Mouse (Mus musculus) CH12.LX (cell line): ENCODE measurements at regions not wholly inside any gene's neighbourhood (a gene's known extent, or its start where the extent isn't known, plus 50 kb on each side); places are given as distances from the start of the nearest gene placed in this dataset.

Experiments used
- DNase-seq: peaks from one replicate; pipeline ENCODE4 v3.0.0-alpha.2; 2013; ENCODE audit errors: extremely low read depth
- H3K27ac ChIP-seq: 2 replicates; pipeline ENCODE4 v1.5.1; 2012; ENCODE audit warnings: low read depth, mild to moderate bottlenecking, control low read depth, moderate library complexity; ENCODE audit not compliant: insufficient read depth
- H3K27me3 ChIP-seq: replicated peaks from 2 replicates; pipeline ENCODE3; 2012; ENCODE audit warnings: inconsistent platforms
- H3K36me3 ChIP-seq, 2 experiments: replicated peaks in 1 of 2; 2 replicates each; pipeline versions ENCODE3 to v1.6.1; 2012; ENCODE audit warnings: inconsistent platforms in 1 of 2, low read length in 1 of 2, mild to moderate bottlenecking in 1 of 2, mixed read lengths in 1 of 2, moderate library complexity in 1 of 2; ENCODE audit not compliant: control insufficient read depth in 1 of 2, insufficient read depth in 1 of 2
- H3K4me1 ChIP-seq, 2 experiments: 2 replicates each; pipeline ENCODE4 v1.6.1; 2012; ENCODE audit warnings: inconsistent platforms in 1 of 2, moderate library complexity in 1 of 2; ENCODE audit not compliant: insufficient read depth in 2 of 2, control insufficient read depth in 1 of 2
- H3K4me2 ChIP-seq: 2 replicates; pipeline ENCODE4 v1.6.1; 2012; ENCODE audit warnings: low read depth, mild to moderate bottlenecking, control low read depth; ENCODE audit not compliant: poor library complexity, insufficient read depth, severe bottlenecking
- H3K4me3 ChIP-seq, 3 experiments: fragments of 150-350 bp in 1 of 3; sonication (generic) in 1 of 3; replicated peaks in 1 of 3; 2 replicates each; pipeline versions ENCODE3 to v1.5.1; 2011 to 2012; ENCODE audit warnings: low read depth in 2 of 3, low read length in 2 of 3, mild to moderate bottlenecking in 2 of 3, moderate library complexity in 2 of 3, control low read depth in 1 of 3, improper control_type of control experiment in 1 of 3, inconsistent platforms in 1 of 3, mixed read lengths in 1 of 3; ENCODE audit not compliant: poor library complexity in 1 of 3
- H3K79me2 ChIP-seq: replicated peaks from 2 replicates; pipeline ENCODE4 v1.6.1; 2012; ENCODE audit warnings: mild to moderate bottlenecking, moderate library complexity; ENCODE audit not compliant: control insufficient read depth, poor library complexity, insufficient read depth, severe bottlenecking; ENCODE audit errors: extremely low read depth
- H3K9ac ChIP-seq: 2 replicates; pipeline ENCODE4 v1.6.1; 2012; ENCODE audit warnings: low read depth, mild to moderate bottlenecking, control low read depth, moderate library complexity; ENCODE audit not compliant: insufficient read depth
- H3K9me3 ChIP-seq: replicated peaks from 2 replicates; pipeline ENCODE3; 2012; ENCODE audit warnings: low read length, inconsistent platforms, mixed read lengths
- CTCF ChIP-seq, 2 experiments: IDR thresholded peaks in 1 of 2; conservative IDR thresholded peaks in 1 of 2; 2 replicates each; pipeline ENCODE4 v1.5.1; 2011 to 2012; ENCODE audit warnings: low read depth in 2 of 2, low read length in 2 of 2, improper control_type of control experiment in 1 of 2, inconsistent platforms in 1 of 2, mild to moderate bottlenecking in 1 of 2, moderate library complexity in 1 of 2
- ELF1 ChIP-seq: IDR thresholded peaks from 2 replicates; pipeline ENCODE4 v1.6.1; 2014; ENCODE audit warnings: low read depth, mild to moderate bottlenecking, inconsistent platforms, low read length, improper control_type of control experiment
- EP300 ChIP-seq: IDR thresholded peaks from 2 replicates; pipeline ENCODE4 v1.6.1; 2011; ENCODE audit warnings: low read length, improper control_type of control experiment
- ETS1 ChIP-seq: conservative IDR thresholded peaks from 2 replicates; pipeline ENCODE4 v1.6.1; 2012; ENCODE audit warnings: low read depth, mild to moderate bottlenecking, inconsistent platforms, low read length, improper control_type of control experiment, moderate library complexity
- GABPA ChIP-seq: IDR thresholded peaks from 2 replicates; pipeline ENCODE4 v1.6.1; 2012; ENCODE audit warnings: low read depth, low read length, improper control_type of control experiment, inconsistent platforms; ENCODE audit not compliant: insufficient replicate concordance
- MAX ChIP-seq: IDR thresholded peaks from 2 replicates; pipeline ENCODE4 v1.6.1; 2011; ENCODE audit warnings: low read length, improper control_type of control experiment
- MEF2A ChIP-seq: IDR thresholded peaks from 2 replicates; pipeline ENCODE4 v1.6.1; 2014; ENCODE audit warnings: low read depth, mild to moderate bottlenecking, inconsistent platforms, low read length, improper control_type of control experiment, borderline replicate concordance
- MYC ChIP-seq: IDR thresholded peaks from 2 replicates; pipeline ENCODE4 v1.6.1; 2011; ENCODE audit warnings: low read depth, mild to moderate bottlenecking, improper control_type of control experiment, low read length
- NELFE ChIP-seq: IDR thresholded peaks from 2 replicates; pipeline ENCODE4 v1.6.1; 2011; ENCODE audit warnings: low read depth, low read length, improper control_type of control experiment
- NRF1 ChIP-seq: IDR thresholded peaks from 2 replicates; pipeline ENCODE4 v1.6.1; 2014; ENCODE audit warnings: low read depth, mild to moderate bottlenecking, inconsistent platforms, low read length, improper control_type of control experiment, moderate library complexity
- PAX5 ChIP-seq: IDR thresholded peaks from 2 replicates; pipeline ENCODE4 v1.6.1; 2012; ENCODE audit warnings: low read length, inconsistent platforms, mixed read lengths
- POLR2A ChIP-seq: IDR thresholded peaks from 2 replicates; pipeline ENCODE4 v1.6.1; 2011; ENCODE audit warnings: low read depth, mild to moderate bottlenecking, improper control_type of control experiment, low read length
- POLR2AphosphoS2 ChIP-seq: IDR thresholded peaks from 2 replicates; pipeline ENCODE4 v1.6.1; 2011; ENCODE audit warnings: low read depth, low read length, improper control_type of control experiment
- RAD21 ChIP-seq: IDR thresholded peaks from 2 replicates; pipeline ENCODE4 v1.6.1; 2011; ENCODE audit warnings: low read depth, mild to moderate bottlenecking, low read length, improper control_type of control experiment, moderate library complexity
- TBP ChIP-seq: conservative IDR thresholded peaks from 2 replicates; pipeline ENCODE4 v1.6.1; 2011; ENCODE audit warnings: low read depth, low read length, improper control_type of control experiment
- TCF12 ChIP-seq: IDR thresholded peaks from 2 replicates; pipeline ENCODE4 v1.6.1; 2014; ENCODE audit warnings: low read depth, mild to moderate bottlenecking, inconsistent platforms, low read length, improper control_type of control experiment
- USF1 ChIP-seq: IDR thresholded peaks from 2 replicates; pipeline ENCODE4 v1.6.1; 2014; ENCODE audit warnings: low read depth, mild to moderate bottlenecking, inconsistent platforms, low read length, improper control_type of control experiment
- USF2 ChIP-seq: conservative IDR thresholded peaks from 2 replicates; pipeline ENCODE4 v1.6.1; 2011; ENCODE audit warnings: low read depth, low read length, improper control_type of control experiment
- ZC3H11A ChIP-seq: IDR thresholded peaks from 2 replicates; pipeline ENCODE4 v1.6.1; 2012; ENCODE audit warnings: low read depth, mild to moderate bottlenecking, inconsistent platforms, low read length, improper control_type of control experiment
- dilution Hi-C: fragments of 300-500 bp; cut with MboI; formaldehyde crosslinking; loops from 2 replicates; pipeline ENCODE4 v1.14.3; 2020; ENCODE audit warnings: low sequenced_read_pairs; ENCODE audit not compliant: extremely low pct_unique_long_range_greater_than_20kb, extremely low pct_ligation_motif_present
- in situ Hi-C: fragments of 300-500 bp; cut with MboI; formaldehyde crosslinking; loops from 3 replicates; pipeline ENCODE4 v1.14.3; 2019; ENCODE audit warnings: low sequenced_read_pairs, low pct_ligation_motif_present, low pct_unique_long_range_greater_than_20kb, mixed read lengths

- no peak overlapping the region for H3K4me3 ChIP-seq
- in situ Hi-C loops (no loop called here), dilution Hi-C loops (no loop called here)
- TF ChIP-seq GABPA, result no peak
- no peak for TF ChIP-seq NRF1
- no peak for TF ChIP-seq MAX
- no peak for TF ChIP-seq CTCF (conservative IDR thresholded peaks at IDR 0.05 in 1 of 2, IDR thresholded peaks at IDR 0.05 in 1 of 2; ENCODE audit: low read depth in 2 of 2, low read length in 2 of 2)
- no peak overlapping the region for H3K4me2 ChIP-seq
- H3K27ac ChIP-seq, result no peak overlapping the region
- no peaks in the 10 kb centered on the region for H3K79me2 ChIP-seq
- no peaks in the 10 kb centered on the region for H3K4me1 ChIP-seq
- DNase-seq, result no peak
- H3K9ac ChIP-seq, result no peak overlapping the region
- H3K9me3 ChIP-seq, result no peaks in the 10 kb centered on the region
- H3K27me3 ChIP-seq, result peaks cover 71% of the 10 kb centered on the region
- no peaks in the 10 kb centered on the region for H3K36me3 ChIP-seq
Observed at GRCm38 (mm10) chr1:193564225-193564624, 194.1 kb upstream of the Camk1g start.

DNA sequence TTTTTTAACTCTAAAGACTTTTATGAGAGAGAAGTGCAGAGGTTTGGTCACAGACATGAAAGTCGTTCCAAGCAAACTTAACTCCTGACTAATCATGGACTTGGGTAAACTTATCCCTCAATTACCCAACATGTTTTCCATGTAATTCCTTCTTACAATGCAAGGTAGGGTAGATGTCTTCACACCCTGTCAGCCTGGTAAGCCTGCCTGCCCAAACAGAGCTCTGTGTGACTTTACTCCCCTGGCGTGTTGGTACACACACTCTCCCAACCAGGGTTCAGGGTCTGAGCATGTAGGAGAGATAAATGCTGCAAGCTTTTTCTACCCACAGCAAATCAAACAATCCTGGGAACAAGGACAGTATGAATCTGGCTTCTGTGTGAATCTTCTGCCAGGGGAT is 192.1 kb upstream of the Camk1g start:
- Histone ChIP-seq H3K9me3 (no peaks in the 10 kb centered on the region), H3K36me3 (no peaks in the 10 kb centered on the region), H3K4me1 (no peaks in the 10 kb centered on the region), H3K27ac (no peak overlapping the region), H3K4me3 (no peak overlapping the region), H3K79me2 (no peaks in the 10 kb centered on the region), H3K9ac (no peak overlapping the region), H3K27me3 (peaks cover 68% of the 10 kb centered on the region), H3K4me2 (no peak overlapping the region)
- DNase-seq, result no peak
- TF ChIP-seq POLR2A (no peak), PAX5 (no peak), ZC3H11A (no peak), MYC (no peak), TBP (no peak), MEF2A (no peak), POLR2AphosphoS2 (no peak), ETS1 (no peak), RAD21 (no peak), TCF12 (no peak), MAX (no peak), USF2 (no peak), USF1 (no peak), ELF1 (no peak), NRF1 (no peak), NELFE (no peak), GABPA (no peak), EP300 (no peak)
- in situ Hi-C loops (no loop called here), dilution Hi-C loops (no loop called here)
